Mouse (Mus musculus) hindbrain, embryonic 15.5 days (tissue): Measurements from ENCODE around the gene Manbal. TPM values are rescaled to one million over a fixed set of nuclear protein-coding genes. Genes with fewer than 3 reads are reported as not detected.
A peak's percentile ranks its signal among the peaks of the same experiment; 100 is the strongest.

Source experiments
- ATAC-seq: fragments of 200-750 bp; cut with Nextera tagmentation; 2 replicates; pipeline ENCODE4 v1.8.0; 2017; ENCODE audit warnings: low read depth, moderate number of reproducible peaks, moderate TSS enrichment; ENCODE audit not compliant: low FRiP score
- H3K27ac ChIP-seq: fragments of 300-500 bp; sonication (generic); replicated peaks from 2 replicates; pipeline ENCODE4 v1.5.1; 2015; ENCODE audit warnings: mild to moderate bottlenecking, inconsistent platforms
- H3K27me3 ChIP-seq: fragments of 300-500 bp; sonication (generic); 2 replicates; pipeline ENCODE4 v1.6.1; 2015; ENCODE audit warnings: control low read depth, inconsistent platforms
- H3K36me3 ChIP-seq: fragments of 300-500 bp; sonication (generic); 2 replicates; pipeline ENCODE4 v1.6.1; 2015; ENCODE audit warnings: control low read depth, inconsistent platforms
- H3K4me1 ChIP-seq: fragments of 300-500 bp; sonication (generic); replicated peaks from 2 replicates; pipeline ENCODE4 v1.6.1; 2015; ENCODE audit warnings: control low read depth, inconsistent platforms
- H3K4me2 ChIP-seq: fragments of 300-500 bp; sonication (generic); 2 replicates; pipeline ENCODE4 v1.6.1; 2015; ENCODE audit warnings: moderate library complexity, mild to moderate bottlenecking, inconsistent platforms
- H3K4me3 ChIP-seq: fragments of 300-500 bp; sonication (generic); 2 replicates; pipeline ENCODE4 v1.5.1; 2015; ENCODE audit warnings: mild to moderate bottlenecking, inconsistent platforms
- H3K9ac ChIP-seq: fragments of 300-500 bp; sonication (generic); 2 replicates; pipeline ENCODE4 v1.6.1; 2015; ENCODE audit warnings: inconsistent platforms
- H3K9me3 ChIP-seq: fragments of 300-500 bp; sonication (generic); 2 replicates; pipeline ENCODE4 v1.6.1; 2016; ENCODE audit warnings: control low read depth, inconsistent platforms
- WGBS: fragments of 180-500 bp; shearing (Covaris S2); methylation state at CpG from one replicate; pipeline ENCODE4 v1.1.7; 2015; 5-methylcytosine and 5-hydroxymethylcytosine counted together
- polyA plus RNA-seq: library from polyadenylated mRNA; unstranded; fragments of >200 nt; fragmentation: Nextera tagmentation; extraction: Ambion mirVana; gene quantifications from 2 replicates; pipeline ENCODE4 v1.2.1, GENCODE M21; 2015

The Manbal gene
- polyA plus RNA-seq, result 102 and 114 TPM in 2 replicates

DNA sequence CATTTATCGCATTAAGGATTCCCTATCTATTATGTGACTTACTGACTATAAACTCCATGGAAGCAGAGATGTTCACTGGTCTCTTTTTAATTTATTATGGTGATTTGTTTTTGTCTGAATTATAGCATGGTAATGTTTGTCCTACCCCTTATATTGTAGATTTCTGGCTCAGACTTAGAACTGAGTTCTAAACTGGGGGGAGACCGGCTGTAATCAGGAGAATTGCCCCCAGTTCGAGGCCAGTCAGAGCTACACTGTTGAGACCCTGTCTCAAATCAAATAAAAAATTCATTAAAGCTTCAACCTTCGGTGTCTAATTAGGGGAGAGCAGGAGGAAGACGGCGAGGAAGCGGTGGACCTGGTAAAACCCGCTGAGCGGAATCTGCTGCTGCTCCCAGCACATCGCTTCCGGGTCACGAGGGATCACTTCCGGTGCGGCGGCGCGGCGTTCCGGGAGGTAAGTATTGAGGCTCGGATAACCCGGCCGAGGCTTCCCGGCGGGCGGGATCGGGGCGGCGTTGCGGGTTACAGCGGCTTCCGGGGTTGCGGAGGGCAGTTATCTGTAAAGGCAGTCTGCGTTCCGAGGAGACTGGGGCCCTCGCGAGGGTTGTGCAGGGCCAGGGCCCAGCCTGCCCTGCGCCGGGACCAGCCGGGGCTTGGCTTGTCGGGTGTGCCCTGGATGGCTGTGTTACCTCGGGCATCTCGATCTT lies at the start of gene Manbal:
TSS of gene Manbal (plus strand) at position 411 of the 710 bp plus-strand sequence.
- peak; percentile 91 for ATAC-seq
- Histone ChIP-seq H3K4me3 (peak within 1 kb of the TSS; percentile 90), H3K4me2 (peak within 1 kb of the TSS; percentile 82), H3K27me3 (no peaks in the 10 kb centered on the region), H3K9me3 (no peaks in the 10 kb centered on the region), H3K9ac (peak within 1 kb of the TSS; percentile 92), H3K36me3 (no peaks in the 10 kb centered on the region), H3K4me1 (peaks cover 21% of the 10 kb centered on the region), H3K27ac (peak within 1 kb of the TSS; percentile 93)
- 3% methylated on average over 42 of the region's 42 CpGs for WGBS

DNA sequence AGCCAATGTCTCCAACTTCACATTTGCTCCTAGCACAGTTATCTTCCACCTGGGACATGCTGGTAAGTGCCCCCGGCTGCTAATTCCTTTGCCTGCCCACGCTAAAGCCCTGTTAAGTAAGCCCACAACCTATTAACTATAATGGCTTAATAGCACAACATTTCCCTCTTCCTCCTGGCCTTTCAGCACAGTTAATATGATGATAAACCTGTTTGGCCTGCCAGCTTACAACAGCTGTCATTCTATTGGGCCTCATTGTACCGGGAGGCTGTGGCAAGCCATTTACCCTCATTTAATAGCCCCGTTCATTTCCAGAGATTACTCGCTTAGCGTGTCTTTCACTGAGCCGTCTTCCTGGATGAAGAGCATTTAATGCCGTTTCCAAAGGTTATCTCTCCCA lies 47.3 kb upstream of the Manbal start:
- H3K27me3 ChIP-seq, result no peaks in the 10 kb centered on the region
- no peaks in the 10 kb centered on the region for H3K9me3 ChIP-seq
- peaks cover 35% of the 10 kb centered on the region for H3K4me1 ChIP-seq
- no peak for ATAC-seq
- H3K36me3 ChIP-seq, result peaks cover 61% of the 10 kb centered on the region
- no peak overlapping the region for H3K27ac ChIP-seq
- no peak overlapping the region for H3K9ac ChIP-seq
- no peak overlapping the region for H3K4me3 ChIP-seq
- H3K4me2 ChIP-seq, result no peak overlapping the region
- 72% methylated on average over 8 of the region's 8 CpGs for WGBS

DNA sequence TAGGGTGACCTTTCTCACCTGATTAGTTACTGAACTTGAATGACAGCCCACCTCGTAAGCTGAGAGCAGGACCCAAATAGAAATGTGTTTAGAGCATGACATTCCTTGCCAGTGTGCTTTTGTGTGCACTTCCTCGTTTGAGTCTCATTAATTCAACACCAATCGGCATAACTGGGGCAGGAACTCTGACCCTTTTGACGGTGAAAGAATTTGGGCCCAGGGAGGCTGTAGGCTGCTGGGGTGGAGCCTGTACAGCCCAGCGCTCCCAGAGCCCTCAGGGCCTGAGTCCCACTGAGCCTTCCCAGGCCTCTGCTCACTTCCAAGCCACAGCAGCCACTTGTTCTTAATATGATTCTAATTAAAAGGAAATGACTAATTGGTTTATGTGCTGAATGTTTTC lies 46.5 kb upstream of the Manbal start:
- Histone ChIP-seq H3K4me2 (no peak overlapping the region), H3K9me3 (no peaks in the 10 kb centered on the region), H3K27ac (peak overlapping the region; percentile 36; the same call in 1 of the 2 replicates), H3K4me1 (peaks cover 29% of the 10 kb centered on the region), H3K9ac (no peak overlapping the region), H3K27me3 (no peaks in the 10 kb centered on the region), H3K4me3 (no peak overlapping the region), H3K36me3 (peaks cover 64% of the 10 kb centered on the region)
- ATAC-seq, result no peak
- 37% methylated on average over 5 of the region's 5 CpGs for WGBS

DNA sequence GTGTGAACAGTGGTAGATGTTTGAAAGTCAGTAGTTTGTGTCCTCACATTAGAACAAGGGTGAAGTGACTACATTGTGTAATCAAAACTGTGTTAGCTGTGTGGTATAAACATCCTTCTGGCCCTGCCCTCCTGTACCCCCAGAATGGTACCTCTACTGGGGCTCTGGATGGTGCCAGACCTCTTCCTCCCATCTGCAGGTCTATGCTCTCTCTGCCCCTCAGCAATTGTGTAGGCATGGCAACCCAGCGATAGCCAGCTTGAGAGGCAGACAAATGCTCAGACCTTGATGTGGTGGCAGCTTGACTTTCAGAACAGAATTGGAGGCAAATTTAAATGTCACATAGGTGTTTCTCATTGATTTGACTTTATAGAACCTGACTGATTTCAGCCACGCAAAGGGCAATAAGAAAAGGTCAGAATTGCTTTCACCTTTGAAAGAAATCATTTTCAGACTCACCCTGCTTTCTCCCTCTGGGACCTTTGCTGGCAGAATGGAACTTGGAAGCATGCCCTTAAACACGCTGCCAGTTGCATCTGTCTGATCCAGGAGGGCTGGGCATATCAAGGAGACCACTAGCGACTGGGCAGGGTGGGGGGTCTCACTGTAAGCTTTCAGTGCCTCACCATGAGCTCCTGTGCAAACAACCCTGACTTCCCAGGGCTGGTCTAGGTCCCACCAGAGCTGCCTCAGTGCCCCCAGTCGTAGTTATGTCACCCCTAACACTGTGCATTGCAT lies 45.2 kb upstream of the Manbal start:
- H3K4me1 ChIP-seq, result peaks cover 19% of the 10 kb centered on the region
- no peaks in the 10 kb centered on the region for H3K9me3 ChIP-seq
- 62% methylated on average over 5 of the region's 5 CpGs for WGBS
- H3K9ac ChIP-seq, result no peak overlapping the region
- H3K27me3 ChIP-seq, result no peaks in the 10 kb centered on the region
- no peak overlapping the region for H3K4me2 ChIP-seq
- H3K27ac ChIP-seq, result peak overlapping the region; percentile 75
- ATAC-seq, result no peak
- H3K4me3 ChIP-seq, result no peak overlapping the region
- H3K36me3 ChIP-seq, result peaks cover 61% of the 10 kb centered on the region

GRCm38 (mm10) chr2:157325238-157325637 lies 42.2 kb upstream of the Manbal start:
- Histone ChIP-seq H3K9me3 (no peaks in the 10 kb centered on the region), H3K4me1 (peaks cover 29% of the 10 kb centered on the region), H3K4me3 (no peak overlapping the region), H3K4me2 (no peak overlapping the region), H3K27ac (no peak overlapping the region), H3K9ac (no peak overlapping the region), H3K27me3 (no peaks in the 10 kb centered on the region), H3K36me3 (peaks cover 52% of the 10 kb centered on the region)
- ATAC-seq, result no peak
- WGBS, result 94% methylated on average over 2 of the region's 2 CpGs

DNA sequence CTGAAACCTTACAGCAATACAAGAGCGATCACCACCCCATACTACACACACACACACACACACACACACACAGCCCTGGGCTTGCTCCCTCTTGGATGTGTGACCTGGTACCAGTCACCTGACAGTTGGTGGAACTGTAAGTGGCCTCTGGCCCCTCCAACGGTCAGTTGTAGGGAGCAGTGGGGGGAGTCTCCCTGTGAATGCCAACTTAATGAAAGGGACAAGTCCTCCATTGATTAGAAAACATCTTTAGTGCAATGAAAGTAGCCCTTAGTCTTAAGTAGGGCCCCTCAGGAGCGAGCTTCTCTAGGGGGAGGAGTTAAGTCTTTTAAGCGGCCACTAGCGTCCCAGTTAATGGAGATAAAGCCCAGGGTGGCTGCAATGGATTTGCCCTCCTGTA lies 39.3 kb upstream of the Manbal start:
- Histone ChIP-seq H3K36me3 (peaks cover 34% of the 10 kb centered on the region), H3K27me3 (no peaks in the 10 kb centered on the region), H3K9me3 (no peaks in the 10 kb centered on the region), H3K9ac (no peak overlapping the region), H3K4me1 (peaks cover 17% of the 10 kb centered on the region), H3K4me2 (no peak overlapping the region), H3K4me3 (no peak overlapping the region), H3K27ac (peak overlapping the region; percentile 70)
- ATAC-seq, result no peak; the same call in 1 of the 2 replicates
- WGBS, result 30% methylated on average over 5 of the region's 5 CpGs

- 11% methylated on average over 11 of the region's 11 CpGs for WGBS
- Histone ChIP-seq H3K27ac (peak overlapping the region; percentile 70), H3K9ac (no peak overlapping the region), H3K4me2 (no peak overlapping the region), H3K36me3 (peaks cover 31% of the 10 kb centered on the region), H3K4me1 (peaks cover 17% of the 10 kb centered on the region), H3K9me3 (no peaks in the 10 kb centered on the region), H3K27me3 (no peaks in the 10 kb centered on the region), H3K4me3 (no peak overlapping the region)
- ATAC-seq, result no peak; the same call in 1 of the 2 replicates
These were observed 38.8 kb upstream of the Manbal start for GRCm38 (mm10) chr2:157328570-157328969.

DNA sequence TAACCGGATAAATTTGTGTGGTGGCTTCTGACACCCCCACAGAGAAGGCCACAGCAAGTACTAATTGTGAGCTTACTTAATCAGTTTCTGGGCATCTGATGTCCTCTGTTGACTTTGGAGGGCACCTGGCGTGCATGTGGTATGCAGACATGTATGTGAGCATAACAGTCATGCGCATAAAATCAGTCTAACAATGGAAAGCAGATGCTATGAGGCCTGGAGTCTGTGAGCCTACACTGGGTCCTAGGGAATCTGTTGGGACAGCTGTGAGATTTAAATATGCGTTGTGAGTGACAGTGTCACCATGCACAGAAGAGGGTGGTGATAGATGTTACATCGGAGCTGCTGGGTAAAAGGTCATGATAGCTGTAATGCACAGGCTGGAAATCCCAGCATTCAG lies 35.3 kb upstream of the Manbal start:
- H3K36me3 ChIP-seq, result peaks cover 3% of the 10 kb centered on the region; the same call in 1 of the 2 replicates
- H3K27ac ChIP-seq, result peak overlapping the region; percentile 18
- no peak overlapping the region for H3K9ac ChIP-seq
- no peak for ATAC-seq
- no peak overlapping the region for H3K4me2 ChIP-seq
- H3K27me3 ChIP-seq, result no peaks in the 10 kb centered on the region
- H3K4me1 ChIP-seq, result peaks cover 17% of the 10 kb centered on the region
- H3K4me3 ChIP-seq, result no peak overlapping the region
- WGBS, result 49% methylated on average over 5 of the region's 5 CpGs
- H3K9me3 ChIP-seq, result no peaks in the 10 kb centered on the region

DNA sequence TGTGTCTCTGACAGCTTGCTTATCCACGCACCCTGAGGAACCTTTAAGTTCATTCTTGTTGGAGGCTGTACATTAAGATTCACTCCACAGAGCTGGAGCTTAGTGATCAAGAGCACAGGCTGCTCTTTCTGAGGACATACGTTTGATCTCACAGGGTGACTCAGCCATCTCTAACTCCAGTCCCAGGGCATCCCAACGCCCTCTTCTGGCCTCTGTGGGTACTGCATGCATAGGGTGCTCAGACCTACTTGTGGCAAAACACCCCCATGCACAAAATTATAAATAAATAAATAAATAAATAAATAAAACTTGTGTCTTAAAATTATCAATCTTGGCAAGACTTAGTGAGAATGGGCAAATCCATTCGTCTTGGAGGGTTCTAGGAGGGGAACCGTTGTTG lies 28.7 kb upstream of the Manbal start:
- WGBS, result 26% methylated on average over 5 of the region's 5 CpGs
- ATAC-seq, result no peak
- no peaks in the 10 kb centered on the region for H3K36me3 ChIP-seq

GRCm38 (mm10) chr2:157339532-157339931 lies 27.9 kb upstream of the Manbal start:
- no peaks in the 10 kb centered on the region for H3K9me3 ChIP-seq
- no peak overlapping the region for H3K4me2 ChIP-seq
- no peaks in the 10 kb centered on the region for H3K36me3 ChIP-seq
- H3K4me3 ChIP-seq, result no peak overlapping the region
- no peak for ATAC-seq
- peaks cover 40% of the 10 kb centered on the region for H3K4me1 ChIP-seq
- peak overlapping the region; percentile 88 for H3K27ac ChIP-seq
- H3K9ac ChIP-seq, result no peak overlapping the region
- WGBS, result 76% methylated on average over 7 of the region's 7 CpGs
- H3K27me3 ChIP-seq, result no peaks in the 10 kb centered on the region

More for the DNA sequence above, 28.7 kb upstream of the Manbal start:
- H3K4me1 ChIP-seq, result peaks cover 40% of the 10 kb centered on the region
- no peak overlapping the region for H3K4me2 ChIP-seq
- no peaks in the 10 kb centered on the region for H3K27me3 ChIP-seq
- H3K9me3 ChIP-seq, result no peaks in the 10 kb centered on the region
- 0 out of 2 replicates have a peak overlapping the region, but pooled peaks have one; percentile 35 for H3K27ac ChIP-seq
- H3K9ac ChIP-seq, result no peak overlapping the region
- H3K4me3 ChIP-seq, result no peak overlapping the region

DNA sequence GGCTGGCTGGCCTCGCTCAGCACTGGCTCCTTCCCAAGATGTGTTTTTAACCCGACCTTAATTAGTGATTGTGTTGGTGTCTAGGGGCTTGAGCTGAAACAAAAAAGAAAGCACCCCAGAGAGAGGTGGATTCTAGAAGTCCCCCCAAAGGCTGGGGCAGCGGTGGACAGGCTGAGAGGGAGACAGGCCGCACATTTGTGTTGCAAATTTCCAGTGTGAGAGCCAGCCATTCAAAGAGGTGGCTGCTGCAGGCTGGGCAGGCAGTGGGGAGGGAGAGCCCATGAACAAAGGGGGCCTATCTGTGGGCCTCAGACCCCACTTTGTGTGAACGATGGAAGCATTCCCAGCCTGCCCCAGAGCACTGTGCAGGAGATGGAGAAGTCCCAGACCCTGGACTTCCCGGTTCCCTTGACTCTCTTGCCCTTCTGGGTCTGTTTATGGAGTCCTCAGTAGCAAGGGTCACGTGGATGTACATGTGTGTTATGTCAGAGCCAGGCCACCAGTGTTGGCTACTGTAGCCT lies 27.1 kb upstream of the Manbal start:
- Histone ChIP-seq H3K4me1 (peaks cover 40% of the 10 kb centered on the region), H3K36me3 (no peaks in the 10 kb centered on the region), H3K9ac (no peak overlapping the region), H3K9me3 (no peaks in the 10 kb centered on the region), H3K27ac (peak overlapping the region; percentile 88), H3K27me3 (no peaks in the 10 kb centered on the region), H3K4me3 (no peak overlapping the region), H3K4me2 (no peak overlapping the region)
- WGBS, result 14% methylated on average over 7 of the region's 7 CpGs
- peak; percentile 83 for ATAC-seq
